Mouse (Mus musculus): ENCODE measurements at regions not wholly inside any gene's neighbourhood (a gene's known extent, or its start where the extent isn't known, plus 50 kb on each side); places are given as distances from the start of the nearest gene placed in this dataset.

DNA sequence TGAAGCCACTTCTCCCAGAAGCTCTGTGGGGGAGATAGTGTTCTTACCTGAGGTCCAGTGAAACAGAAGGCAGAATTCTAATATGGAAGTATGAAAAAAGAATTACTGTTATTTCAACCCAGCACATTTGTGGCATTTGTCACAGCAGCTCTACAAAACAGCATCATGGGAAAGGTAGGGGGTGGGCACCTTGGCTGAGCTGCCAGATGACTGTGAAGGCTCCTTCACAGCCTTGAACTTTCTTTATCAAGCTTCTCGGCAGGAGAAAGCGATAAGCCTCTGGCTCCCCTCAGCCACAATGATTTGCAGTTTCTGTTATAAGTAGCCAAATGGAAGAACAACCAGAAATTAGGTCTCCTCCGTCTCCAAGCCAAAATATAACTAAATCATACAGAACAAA is 249.5 kb downstream of the Spry2 start:
- TF ChIP-seq CTCF (IDR thresholded peaks at IDR 0.05; ENCODE audit: low read depth, low read length) (no peak), POLR2A (IDR thresholded peaks at IDR 0.05; ENCODE audit: insufficient read depth, low read length) (no peak)
